Mouse (Mus musculus) stomach, embryonic 14.5 days (tissue): ENCODE measurements around the gene Hist1h2an. TPM values are rescaled to one million over a fixed set of nuclear protein-coding genes. Genes with fewer than 3 reads are reported as not detected.
"Not testable (repeated sequence)": the region's sequence is repeated elsewhere in the genome, so short reads cannot be mapped to it uniquely, and the experiment has no call there.

Experiments
- ATAC-seq: fragments of 200-750 bp; cut with Nextera tagmentation; 2 replicates; pipeline ENCODE4 v1.8.0; 2017; ENCODE audit warnings: low read depth, moderate TSS enrichment; ENCODE audit not compliant: insufficient number of reproducible peaks, insufficient read depth, low FRiP score
- H3K27ac ChIP-seq: fragments of 300-500 bp; sonication (generic); 2 replicates; pipeline ENCODE4 v1.5.1; 2014; ENCODE audit warnings: mild to moderate bottlenecking, low read length, moderate library complexity, mixed read lengths
- H3K27me3 ChIP-seq: fragments of 300-500 bp; sonication (generic); 2 replicates; pipeline ENCODE4 v1.6.1; 2014; ENCODE audit warnings: low read length, control low read depth, mixed read lengths; ENCODE audit not compliant: control insufficient read depth, insufficient read depth
- H3K36me3 ChIP-seq: fragments of 300-500 bp; sonication (generic); 2 replicates; pipeline ENCODE4 v1.6.1; 2014; ENCODE audit warnings: mild to moderate bottlenecking, control low read depth, low read length, moderate library complexity, mixed read lengths; ENCODE audit not compliant: control insufficient read depth, insufficient read depth
- H3K4me1 ChIP-seq: fragments of 300-500 bp; sonication (generic); 2 replicates; pipeline ENCODE4 v1.6.1; 2014; ENCODE audit warnings: low read length, control low read depth, mixed read lengths; ENCODE audit not compliant: control insufficient read depth, insufficient read depth
- H3K4me2 ChIP-seq: fragments of 300-500 bp; sonication (generic); replicated peaks from 2 replicates; pipeline ENCODE4 v1.6.1; 2014; ENCODE audit warnings: low read depth, low read length, control low read depth
- H3K4me3 ChIP-seq: fragments of 300-500 bp; sonication (generic); 2 replicates; pipeline ENCODE4 v1.5.1; 2014; ENCODE audit warnings: low read depth, low read length, control low read depth
- H3K9ac ChIP-seq: fragments of 300-500 bp; sonication (generic); replicated peaks from 2 replicates; pipeline ENCODE4 v1.6.1; 2014; ENCODE audit warnings: low read depth, mild to moderate bottlenecking, control low read depth, low read length, moderate library complexity, mixed read lengths
- H3K9me3 ChIP-seq: fragments of 300-500 bp; sonication (generic); 2 replicates; pipeline ENCODE4 v1.6.1; 2016; ENCODE audit warnings: low read depth, low read length, control low read depth; ENCODE audit not compliant: control insufficient read depth
- WGBS: fragments of 180-500 bp; shearing (Covaris S2); extraction: QIAGEN DNeasy Blood & Tissue Kit; methylation state at CpG from one replicate; pipeline ENCODE4 v1.1.7; 2014; 5-methylcytosine and 5-hydroxymethylcytosine counted together
- microRNA-seq: library from miRNA; unstranded; fragments of <30 nt; microRNA quantifications from one replicate; pipeline ENCODE4, GENCODE M21; 2016
- polyA plus RNA-seq: library from polyadenylated mRNA; unstranded; fragments of >200 nt; fragmentation: Nextera tagmentation; extraction: Ambion mirVana; gene quantifications from 2 replicates; pipeline ENCODE4 v1.2.1, GENCODE M21; 2014

Gene Hist1h2an
- polyA plus RNA-seq, 1 experiment from 2014 or later = 11.4 TPM

- Histone ChIP-seq H3K4me1 (peaks cover 11% of the 10 kb centered on the region; the same call in 1 of the 2 replicates), H3K27ac (peak overlapping the region; percentile 91; the same call in 1 of the 2 replicates), H3K27me3 (no peaks in the 10 kb centered on the region), H3K9me3 (no peaks in the 10 kb centered on the region), H3K4me2 (peak overlapping the region; percentile 62), H3K36me3 (no peaks in the 10 kb centered on the region), H3K4me3 (peak overlapping the region; percentile 2; the same call in 1 of the 2 replicates), H3K9ac (0 out of 2 replicates have a peak overlapping the region, but pooled peaks have one; percentile 10)
- ATAC-seq = no peak
- WGBS = 23% methylated on average over 3 of the region's 3 CpGs
Measured at GRCm38 (mm10) chr13:21752356-21752755, 34.7 kb downstream of the Hist1h2an start.

- no peak for ATAC-seq
- Histone ChIP-seq H3K9ac (no peak overlapping the region), H3K27ac (peak overlapping the region; percentile 91; the same call in 1 of the 2 replicates), H3K4me2 (no peak overlapping the region), H3K27me3 (no peaks in the 10 kb centered on the region), H3K4me1 (peaks cover 11% of the 10 kb centered on the region; the same call in 1 of the 2 replicates), H3K4me3 (no peak overlapping the region), H3K9me3 (no peaks in the 10 kb centered on the region), H3K36me3 (no peaks in the 10 kb centered on the region)
- 58% methylated on average over 3 of the region's 3 CpGs for WGBS
Measured at GRCm38 (mm10) chr13:21751827-21752226, 35.2 kb downstream of the Hist1h2an start.

- Histone ChIP-seq H3K9ac (no peak overlapping the region), H3K27me3 (no peaks in the 10 kb centered on the region), H3K36me3 (no peaks in the 10 kb centered on the region), H3K4me2 (no peak overlapping the region), H3K4me3 (no peak overlapping the region), H3K9me3 (no peaks in the 10 kb centered on the region), H3K4me1 (peaks cover 11% of the 10 kb centered on the region; the same call in 1 of the 2 replicates), H3K27ac (peak overlapping the region; percentile 91; the same call in 1 of the 2 replicates)
- ATAC-seq = no peak
Measured at GRCm38 (mm10) chr13:21751417-21751816, 35.6 kb downstream of the Hist1h2an start.

- H3K4me1 ChIP-seq = peaks cover 11% of the 10 kb centered on the region; the same call in 1 of the 2 replicates
- under 1% methylated on average over 40 of the region's 56 CpGs for WGBS
Measured at GRCm38 (mm10) chr13:21750159-21751017, 36.6 kb downstream of the Hist1h2an start, which contains the start of gene Hist1h4k. Hist1h4k (minus strand) TSS chr13:21750505.

GRCm38 (mm10) chr13:21749387-21750158 lies 37.4 kb downstream of the Hist1h2an start:
- no peaks in the 10 kb centered on the region for H3K9me3 ChIP-seq
- peak overlapping the region; percentile 57 for H3K4me2 ChIP-seq
- ATAC-seq = no peak
- peak overlapping the region; percentile 52 for H3K9ac ChIP-seq
- peak overlapping the region; percentile 40 for H3K4me3 ChIP-seq
- no peaks in the 10 kb centered on the region for H3K27me3 ChIP-seq
- WGBS = 4% methylated on average over 5 of the region's 5 CpGs
- peaks cover 11% of the 10 kb centered on the region; the same call in 1 of the 2 replicates for H3K4me1 ChIP-seq
- no peaks in the 10 kb centered on the region for H3K36me3 ChIP-seq
- H3K27ac ChIP-seq = peak overlapping the region; percentile 79

More at GRCm38 (mm10) chr13:21750159-21751017, 36.6 kb downstream of the Hist1h2an start, which contains the start of gene Hist1h4k:
- H3K36me3 ChIP-seq, H3K9me3 ChIP-seq, H3K27me3 ChIP-seq: not testable (repeated sequence)
- ATAC-seq = peak; percentile 85
- Histone ChIP-seq H3K9ac (peak within 1 kb of the TSS; percentile 52), H3K27ac (peak within 1 kb of the TSS; percentile 97), H3K4me2 (peak within 1 kb of the TSS; percentile 57), H3K4me3 (peak within 1 kb of the TSS; percentile 40)

- no peak overlapping the region for H3K4me2 ChIP-seq
- WGBS = 25% methylated on average over 1 of the region's 1 CpGs
- H3K9ac ChIP-seq = no peak overlapping the region
- no peak for ATAC-seq
- H3K9me3 ChIP-seq = no peaks in the 10 kb centered on the region
- H3K27ac ChIP-seq = no peak overlapping the region
- peaks cover 3% of the 10 kb centered on the region; the same call in 1 of the 2 replicates for H3K4me1 ChIP-seq
- no peaks in the 10 kb centered on the region for H3K27me3 ChIP-seq
- no peaks in the 10 kb centered on the region for H3K36me3 ChIP-seq
- H3K4me3 ChIP-seq = no peak overlapping the region
Measured at GRCm38 (mm10) chr13:21745006-21745405, 42.0 kb downstream of the Hist1h2an start.

Small RNAs within 50 kb of the gene (microRNA-seq; reads per million reads assigned to microRNA genes)
- gene Gm19658 = not detected
- gene Gm44346 = not detected
- gene Gm44454 = not detected
- gene Gm44466 = not detected

Other genes with a start within 250 kb of the Hist1h2an start
- gene Olfr1366, start 244.4 kb downstream of the Hist1h2an start, polyA plus RNA-seq = 0.07 and 0.28 TPM in 2 replicates
- gene Olfr1535, start 227.3 kb downstream of the Hist1h2an start, polyA plus RNA-seq = 0.06 TPM in 1 of 2 replicates, not detected in the other
- gene Olfr1364, start 205.5 kb downstream of the Hist1h2an start, polyA plus RNA-seq = not detected in 2 replicates
- gene Olfr1362, start 173.2 kb downstream of the Hist1h2an start, polyA plus RNA-seq = not detected in 2 replicates
- gene Olfr11, start 144.7 kb downstream of the Hist1h2an start, polyA plus RNA-seq = not detected in 2 replicates
- not detected in 2 replicates for gene Olfr1361, start 123.8 kb downstream of the Hist1h2an start, polyA plus RNA-seq
- not detected in 2 replicates for gene Olfr1360, start 109.8 kb downstream of the Hist1h2an start, polyA plus RNA-seq
- not detected in 2 replicates for gene Olfr1359, start 89.1 kb downstream of the Hist1h2an start, polyA plus RNA-seq
- 3.7 and 4.3 TPM in 2 replicates for gene Hist1h2bl, start 71.1 kb downstream of the Hist1h2an start, polyA plus RNA-seq
- gene Hist1h2ai, start 70.8 kb downstream of the Hist1h2an start, polyA plus RNA-seq = 8.8 and 36.0 TPM in 2 replicates
- 9.0 and 13.1 TPM in 2 replicates for gene Hist1h3h, start 69.6 kb downstream of the Hist1h2an start, polyA plus RNA-seq
- 3.1 TPM in 2 replicates for gene Hist1h2bm, start 65.2 kb downstream of the Hist1h2an start, polyA plus RNA-seq
- gene Hist1h4j, start 52.2 kb downstream of the Hist1h2an start, polyA plus RNA-seq = 4.1 and 4.5 TPM in 2 replicates
- gene Hist1h4k, start 36.7 kb downstream of the Hist1h2an start, polyA plus RNA-seq = 10.9 and 13.1 TPM in 2 replicates
- 10.1 and 13.3 TPM in 2 replicates for gene Hist1h2ak, start 33.4 kb downstream of the Hist1h2an start, polyA plus RNA-seq
- gene Hist1h2bn, start 33.1 kb downstream of the Hist1h2an start, polyA plus RNA-seq = 3.1 and 5.0 TPM in 2 replicates
- 14.8 and 20.1 TPM in 2 replicates for gene Hist1h1b, start 6.6 kb downstream of the Hist1h2an start, polyA plus RNA-seq
- gene Hist1h3i, start 3.8 kb downstream of the Hist1h2an start, polyA plus RNA-seq = 166 and 187 TPM in 2 replicates
- gene Hist1h2bp, start 243 bp upstream of the Hist1h2an start, polyA plus RNA-seq = 1.4 and 1.8 TPM in 2 replicates
- gene Hist1h2bq, start 23.0 kb upstream of the Hist1h2an start, polyA plus RNA-seq = 17.5 and 19.7 TPM in 2 replicates
- not detected in 2 replicates for gene Hist1h2ao, start 23.2 kb upstream of the Hist1h2an start, polyA plus RNA-seq
- not detected in 2 replicates for gene Hist1h4m, start 24.5 kb upstream of the Hist1h2an start, polyA plus RNA-seq
- gene Hist1h4n, start 45.0 kb upstream of the Hist1h2an start, polyA plus RNA-seq = 18.2 and 28.4 TPM in 2 replicates
- 3,565 and 4,516 TPM in 2 replicates for gene Hist1h2ap, start 46.3 kb upstream of the Hist1h2an start, polyA plus RNA-seq
- 24.3 and 25.5 TPM in 2 replicates for gene Hist1h2br, start 46.5 kb upstream of the Hist1h2an start, polyA plus RNA-seq
- 16.5 and 16.8 TPM in 2 replicates for gene Zfp184, start 157.9 kb upstream of the Hist1h2an start, polyA plus RNA-seq
- gene Pom121l2, start 194.0 kb upstream of the Hist1h2an start, polyA plus RNA-seq = not detected in 2 replicates
- gene Prss16, start 222.5 kb upstream of the Hist1h2an start, polyA plus RNA-seq = 0.15 and 0.75 TPM in 2 replicates
- gene Hist1h2ah, start 248.3 kb upstream of the Hist1h2an start, polyA plus RNA-seq = 10.3 and 12.7 TPM in 2 replicates
- 7.0 and 7.5 TPM in 2 replicates for gene Hist1h2bk, start 248.7 kb upstream of the Hist1h2an start, polyA plus RNA-seq